Mouse (Mus musculus): ENCODE data around the gene Fbxl2.

- TF ChIP-seq POLR2A (IDR thresholded peaks at IDR 0.05; ENCODE audit: low read depth, low read length) (no peak), CTCF (IDR thresholded peaks at IDR 0.05; ENCODE audit: borderline replicate concordance, insufficient read depth, low read length) (0 out of 2 replicates have a peak, but pooled peaks have one; percentile 17)
Measured at GRCm38 (mm10) chr9:113998311-113998710, 47.7 kb downstream of the Fbxl2 start.

All from embryonic fibroblast, embryonic 13.5 days (primary cell).